Mouse (Mus musculus) ES-E14 (cell line): ENCODE measurements around the gene Fxn.

Experiments
- CHD2 ChIP-seq: IDR thresholded peaks from 2 replicates; pipeline ENCODE4 v1.6.1; 2014; ENCODE audit warnings: mild to moderate bottlenecking, low read depth, low read length, inconsistent platforms
- HCFC1 ChIP-seq: IDR thresholded peaks from 2 replicates; pipeline ENCODE4 v1.6.1; 2012; ENCODE audit warnings: low read length, inconsistent platforms, borderline replicate concordance; ENCODE audit not compliant: insufficient read depth
- ZC3H11A ChIP-seq: IDR thresholded peaks from 2 replicates; pipeline ENCODE4 v1.6.1; 2012; ENCODE audit warnings: low read depth, mild to moderate bottlenecking, inconsistent platforms, low read length, borderline replicate concordance
- ZNF384 ChIP-seq: IDR thresholded peaks from 2 replicates; pipeline ENCODE4 v1.6.1; 2012; ENCODE audit warnings: low read depth, low read length, inconsistent platforms

DNA sequence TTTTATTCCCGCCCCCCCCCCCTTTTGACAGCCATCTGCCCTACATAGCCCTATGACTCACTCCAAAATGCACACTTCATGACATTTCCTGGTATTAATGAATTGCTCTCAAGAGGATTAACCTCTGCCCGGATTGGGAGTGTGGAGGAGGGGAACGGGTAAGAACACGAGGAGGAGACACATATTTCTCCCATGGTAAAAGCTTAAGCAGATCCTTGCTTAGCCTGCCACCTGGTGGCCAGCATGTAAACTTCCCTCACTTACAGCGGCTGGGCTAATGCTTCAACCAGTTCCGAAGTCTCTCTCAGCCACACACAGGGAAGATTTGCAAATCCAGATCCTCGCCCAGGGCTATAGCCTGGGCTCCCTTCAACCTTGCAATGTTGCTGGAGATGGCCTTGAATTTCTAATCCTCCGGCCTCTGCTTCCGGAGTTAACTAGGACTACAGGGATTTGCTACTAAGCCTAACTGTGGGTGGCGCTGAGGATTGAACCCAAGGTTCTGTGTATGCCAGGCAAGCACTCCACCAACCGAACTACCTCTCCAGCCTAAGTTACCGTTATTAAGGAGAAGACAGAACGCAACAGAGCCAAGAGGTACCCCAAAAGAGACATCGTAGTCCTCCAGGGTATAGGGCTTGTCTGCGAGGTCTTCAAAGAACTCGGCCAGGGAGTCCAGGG is 8.5 kb downstream of the Fxn start:
- TF ChIP-seq HCFC1 = no peak
- peak; percentile 86 for TF ChIP-seq ZC3H11A
- TF ChIP-seq CHD2 = no peak
- no peak for TF ChIP-seq ZNF384
